Mouse (Mus musculus) midbrain, embryonic 10.5 days (tissue): ENCODE results near the gene G3bp1. TPM values are rescaled to one million over a fixed set of nuclear protein-coding genes. Genes with fewer than 3 reads are reported as not detected.

Experiments
- DNase-seq: peaks from one replicate; pipeline ENCODE4 v3.0.0-alpha.2; 2017; ENCODE audit warnings: low spot score
- H3K27ac ChIP-seq: fragments of 300-500 bp; sonication (generic); replicated peaks from 2 replicates; pipeline ENCODE4 v1.5.1; 2016; ENCODE audit warnings: mild to moderate bottlenecking
- H3K27me3 ChIP-seq: fragments of 300-500 bp; sonication (generic); 2 replicates; pipeline ENCODE4 v1.6.1; 2016; ENCODE audit warnings: low read depth, mild to moderate bottlenecking; ENCODE audit not compliant: poor library complexity, severe bottlenecking
- H3K36me3 ChIP-seq: fragments of 300-500 bp; sonication (generic); 2 replicates; pipeline ENCODE4 v1.6.1; 2016; ENCODE audit warnings: mild to moderate bottlenecking, moderate library complexity
- H3K4me1 ChIP-seq: fragments of 300-500 bp; sonication (generic); 2 replicates; pipeline ENCODE4 v1.6.1; 2016
- H3K4me3 ChIP-seq: fragments of 300-500 bp; sonication (generic); 2 replicates; pipeline ENCODE4 v1.5.1; 2016; ENCODE audit warnings: mild to moderate bottlenecking, moderate library complexity
- H3K9me3 ChIP-seq: fragments of 300-500 bp; sonication (generic); replicated peaks from 2 replicates; pipeline ENCODE4 v1.6.1; 2016; ENCODE audit warnings: mild to moderate bottlenecking
- WGBS: fragments of 180-500 bp; shearing (Covaris S2); methylation state at CpG from one replicate; pipeline ENCODE4 v1.1.7; 2016; 5-methylcytosine and 5-hydroxymethylcytosine counted together
- microRNA-seq: library from miRNA; unstranded; fragments of <30 nt; microRNA quantifications from one replicate; pipeline ENCODE4, GENCODE M21; 2017
- polyA plus RNA-seq: library from polyadenylated mRNA; unstranded; fragments of >200 nt; fragmentation: Nextera tagmentation; extraction: Ambion mirVana; gene quantifications from 2 replicates; pipeline ENCODE4 v1.2.1, GENCODE M21; 2016

G3bp1 gene
- polyA plus RNA-seq, 1 experiment from 2014 or later, result 281 TPM

DNA sequence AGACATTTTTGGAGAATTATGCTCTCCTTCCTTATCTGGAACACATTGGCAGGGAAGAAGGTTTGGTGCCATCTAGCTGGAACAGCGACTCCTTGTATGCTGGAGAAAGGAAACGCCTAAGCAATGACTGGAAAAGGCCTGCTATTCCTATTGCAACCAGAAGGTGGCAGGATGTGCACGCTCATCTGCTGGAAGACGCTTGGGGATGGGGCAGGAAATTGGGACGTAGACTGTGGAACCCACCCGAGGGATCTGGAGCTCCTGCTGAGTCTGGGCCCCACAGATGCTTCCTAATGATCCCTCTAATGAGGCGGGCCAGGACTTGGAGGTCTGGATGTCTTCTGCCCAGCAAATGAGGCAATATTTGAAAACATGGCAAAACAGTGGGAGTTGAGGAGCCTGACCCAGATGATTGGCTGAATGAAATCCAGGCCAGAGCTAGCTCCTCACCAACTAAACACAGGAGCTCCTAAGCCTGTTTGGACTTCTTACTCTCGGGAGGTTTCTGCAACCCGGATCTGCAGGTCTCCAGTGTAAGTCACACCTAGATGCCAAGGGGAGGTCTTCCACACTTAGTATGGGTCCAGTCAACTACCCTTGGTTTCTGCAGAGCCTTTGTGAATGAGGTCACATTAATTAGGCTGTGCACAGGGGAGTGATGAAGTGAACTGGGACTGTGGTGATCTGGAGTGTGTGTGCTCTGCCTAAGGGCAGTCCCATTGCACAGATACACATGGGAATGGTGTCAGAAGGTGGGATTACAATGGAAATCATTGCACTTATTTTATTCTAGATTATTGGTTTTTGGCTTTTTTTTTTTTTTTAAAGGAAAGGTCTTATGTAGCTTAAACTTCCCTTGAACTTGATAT, 49.6 kb downstream of the G3bp1 start:
- Histone ChIP-seq H3K4me3 (no peak overlapping the region), H3K27ac (no peak overlapping the region), H3K27me3 (no peaks in the 10 kb centered on the region), H3K9me3 (no peaks in the 10 kb centered on the region), H3K36me3 (no peaks in the 10 kb centered on the region), H3K4me1 (0 out of 2 replicates have a peak, but pooled peaks cover 4% of the 10 kb centered on the region)
- 8% methylated on average over 9 of the region's 9 CpGs for whole genome bisulfite sequencing
- peak; percentile 76 for DNase-seq

DNA sequence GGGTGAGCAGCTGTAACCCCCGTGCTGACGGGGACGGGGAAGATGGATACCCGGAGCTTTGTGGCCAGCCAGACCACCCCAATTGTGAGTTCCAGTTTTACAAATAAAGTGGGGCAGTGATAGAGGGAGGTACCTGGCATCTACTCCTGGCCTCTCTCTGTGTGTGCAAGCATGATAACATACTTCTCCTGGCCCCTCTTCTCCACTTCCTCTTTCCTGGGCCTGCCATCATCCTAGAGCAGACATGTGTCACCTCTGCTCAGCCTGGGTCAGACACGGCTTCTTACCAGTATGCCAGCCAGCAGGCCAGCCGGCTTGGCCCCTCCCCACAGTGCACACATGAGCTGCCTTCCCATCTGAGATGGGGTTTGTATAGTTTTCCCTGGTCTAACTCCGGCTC, 61.3 kb downstream of the G3bp1 start:
- Histone ChIP-seq H3K4me3 (no peak overlapping the region), H3K27ac (no peak overlapping the region), H3K9me3 (no peaks in the 10 kb centered on the region), H3K4me1 (peaks cover 6% of the 10 kb centered on the region; the same call in 1 of the 2 replicates), H3K36me3 (no peaks in the 10 kb centered on the region), H3K27me3 (no peaks in the 10 kb centered on the region)
- 90% methylated on average over 7 of the region's 7 CpGs for WGBS
- no peak for DNase-seq

DNA sequence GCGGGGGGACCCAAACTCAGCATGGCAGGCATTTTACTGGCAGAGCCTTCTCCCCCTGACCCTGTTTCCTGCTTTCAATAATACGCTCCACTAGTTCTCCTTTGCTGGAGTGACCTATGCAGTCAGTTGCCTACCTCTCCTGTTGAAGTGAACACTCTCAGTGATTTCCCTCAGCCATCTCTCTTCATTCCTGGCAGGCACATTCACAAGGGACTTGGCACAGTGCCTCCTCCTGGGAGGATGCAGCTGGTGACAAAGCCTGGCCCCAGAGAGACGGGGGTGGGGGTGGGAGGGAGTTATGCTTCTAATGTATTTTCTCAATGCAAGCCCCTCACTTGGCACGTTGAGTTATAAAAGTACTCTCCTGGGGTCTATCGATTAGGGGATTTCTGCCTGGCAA, 63.9 kb downstream of the G3bp1 start:
- Histone ChIP-seq H3K27me3 (no peaks in the 10 kb centered on the region), H3K9me3 (no peaks in the 10 kb centered on the region), H3K36me3 (no peaks in the 10 kb centered on the region), H3K27ac (no peak overlapping the region), H3K4me1 (peaks cover 6% of the 10 kb centered on the region; the same call in 1 of the 2 replicates), H3K4me3 (no peak overlapping the region)
- no peak for DNase-seq
- 82% methylated on average over 5 of the region's 5 CpGs for WGBS

DNA sequence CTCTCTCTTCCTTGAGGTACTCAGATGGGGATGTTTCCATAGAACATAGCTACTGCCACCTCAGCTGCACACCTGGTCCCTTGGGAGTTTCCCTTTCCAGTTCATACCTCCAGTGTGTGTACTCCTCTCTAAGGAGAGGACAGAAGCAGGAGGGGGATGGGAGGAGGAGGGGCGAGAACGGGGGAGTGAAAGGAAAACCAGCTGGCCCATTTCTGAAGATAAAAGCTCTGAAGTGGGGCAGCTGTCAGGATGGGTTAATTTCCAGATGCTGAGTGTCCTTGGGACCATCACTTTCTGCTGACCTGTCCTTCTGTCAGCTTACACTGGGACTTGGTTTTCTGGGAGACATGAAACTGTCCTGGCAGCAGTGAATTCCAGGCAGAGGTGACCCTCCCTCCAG, 65.3 kb downstream of the G3bp1 start:
- no peaks in the 10 kb centered on the region for H3K36me3 ChIP-seq

DNA sequence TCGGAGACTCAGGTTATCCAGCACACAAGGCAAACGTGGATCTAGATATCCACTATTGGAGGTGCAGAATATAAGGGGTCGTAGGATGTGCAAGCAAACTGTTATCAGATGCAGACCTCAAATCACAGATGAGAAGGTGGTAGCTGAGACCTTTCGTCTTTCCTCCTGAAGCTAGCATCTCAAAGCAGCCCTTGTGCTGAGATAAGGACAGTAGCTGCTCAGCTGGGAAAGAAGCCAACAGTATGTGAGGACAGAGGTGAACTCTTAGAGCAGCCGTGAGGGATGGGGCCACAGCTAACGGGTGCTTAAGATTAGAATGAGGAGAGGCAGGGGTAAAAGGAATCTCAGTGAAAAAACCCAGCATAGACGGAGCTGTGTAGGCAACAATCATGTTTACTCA, 72.6 kb downstream of the G3bp1 start:
- WGBS, result 63% methylated on average over 7 of the region's 7 CpGs
- Histone ChIP-seq H3K36me3 (no peaks in the 10 kb centered on the region), H3K27me3 (no peaks in the 10 kb centered on the region), H3K27ac (no peak overlapping the region), H3K9me3 (no peaks in the 10 kb centered on the region), H3K4me3 (no peak overlapping the region), H3K4me1 (no peaks in the 10 kb centered on the region)
- no peak for DNase-seq

More for the DNA sequence above, 65.3 kb downstream of the G3bp1 start:
- Histone ChIP-seq H3K9me3 (no peaks in the 10 kb centered on the region), H3K4me1 (peaks cover 6% of the 10 kb centered on the region; the same call in 1 of the 2 replicates), H3K27me3 (no peaks in the 10 kb centered on the region), H3K27ac (no peak overlapping the region), H3K4me3 (no peak overlapping the region)
- 66% methylated on average over 2 of the region's 2 CpGs for WGBS
- DNase-seq, result no peak

DNA sequence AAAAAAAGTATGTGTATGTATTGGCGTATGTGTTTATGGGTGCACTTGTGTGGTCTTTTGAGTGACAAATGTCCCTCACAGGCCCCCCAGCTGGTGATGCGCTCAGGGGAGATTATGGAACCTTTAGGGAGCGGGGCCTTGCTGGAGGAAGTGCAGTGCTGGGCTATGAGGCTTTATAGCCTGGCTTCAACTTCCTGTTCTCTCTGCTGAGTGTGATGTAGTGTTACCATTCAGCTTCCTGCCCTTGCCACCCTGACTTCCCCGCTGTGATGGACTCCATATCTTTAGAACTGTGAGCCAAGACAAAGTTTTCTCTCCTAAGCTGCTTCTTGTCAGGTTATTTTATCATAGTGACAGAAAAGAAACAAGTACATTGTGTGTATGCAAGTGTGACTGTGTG, 73.2 kb downstream of the G3bp1 start:
- 55% methylated on average over 4 of the region's 4 CpGs for WGBS
- no peaks in the 10 kb centered on the region for H3K27me3 ChIP-seq
- H3K4me1 ChIP-seq, result no peaks in the 10 kb centered on the region
- H3K27ac ChIP-seq, result no peak overlapping the region
- DNase-seq, result no peak
- no peak overlapping the region for H3K4me3 ChIP-seq
- H3K36me3 ChIP-seq, result no peaks in the 10 kb centered on the region
- no peaks in the 10 kb centered on the region for H3K9me3 ChIP-seq

DNA sequence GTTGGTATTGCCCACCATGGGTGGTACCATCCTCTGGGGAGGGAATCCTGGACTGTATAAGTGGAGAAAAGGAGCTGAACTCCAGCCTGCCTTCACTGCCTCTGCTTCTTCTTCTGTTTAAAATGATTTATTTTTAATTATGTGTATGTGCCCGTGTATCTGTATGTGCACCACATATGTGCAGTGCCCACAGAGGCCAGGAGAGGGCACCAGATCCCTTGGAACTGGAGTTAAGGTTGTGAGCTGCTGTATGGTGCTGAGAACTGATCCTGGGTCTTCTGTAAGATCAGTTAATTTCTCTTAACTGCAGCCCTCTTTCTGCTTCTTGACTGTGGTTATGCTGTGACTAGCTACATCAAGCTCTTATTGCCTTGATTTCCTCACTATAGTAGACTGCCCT, 76.2 kb downstream of the G3bp1 start:
- no peak overlapping the region for H3K27ac ChIP-seq
- H3K9me3 ChIP-seq, result no peaks in the 10 kb centered on the region
- no peaks in the 10 kb centered on the region for H3K4me1 ChIP-seq
- 87% methylated on average over 1 of the region's 1 CpGs for WGBS
- no peak overlapping the region for H3K4me3 ChIP-seq
- DNase-seq, result no peak
- H3K36me3 ChIP-seq, result no peaks in the 10 kb centered on the region
- H3K27me3 ChIP-seq, result no peaks in the 10 kb centered on the region

Small RNA genes within 50 kb of the gene (microRNA-seq; reads per million reads assigned to microRNA genes)
- gene Mir7652, result 0.90 reads per million

Other genes with a start within 250 kb of the G3bp1 start
- gene Fat2, start 133.1 kb upstream of the G3bp1 start, polyA plus RNA-seq, result 0.02 and 0.04 TPM in 2 replicates
- gene Sparc, start 46.5 kb upstream of the G3bp1 start, polyA plus RNA-seq, result 333 and 416 TPM in 2 replicates
- gene Atox1, start 8.4 kb upstream of the G3bp1 start, polyA plus RNA-seq, result 229 and 231 TPM in 2 replicates
- gene Glra1, start 138.5 kb downstream of the G3bp1 start, polyA plus RNA-seq, result 0.05 and 0.31 TPM in 2 replicates